Mouse (Mus musculus) embryonic facial prominence, embryonic 11.5 days (tissue): ENCODE results near the gene Man2a2. TPM values are rescaled to one million over a fixed set of nuclear protein-coding genes. Genes with fewer than 3 reads are reported as not detected.

Source experiments
- ATAC-seq: fragments of 200-750 bp; cut with Nextera tagmentation; replicated peaks from 2 replicates; pipeline ENCODE4 v1.8.0; 2017; ENCODE audit warnings: low read depth; ENCODE audit not compliant: insufficient number of reproducible peaks, low FRiP score, low TSS enrichment
- DNase-seq: peaks from one replicate; pipeline ENCODE4 v3.0.0-alpha.2; 2015; ENCODE audit warnings: low spot score
- H3K27ac ChIP-seq: fragments of 300-500 bp; sonication (generic); replicated peaks from 2 replicates; pipeline ENCODE4 v1.5.1; 2014; ENCODE audit warnings: mild to moderate bottlenecking, low read depth, low read length, control low read depth
- H3K27me3 ChIP-seq: fragments of 300-500 bp; sonication (generic); 2 replicates; pipeline ENCODE4 v1.6.1; 2014; ENCODE audit warnings: mild to moderate bottlenecking, low read length, moderate library complexity, mixed read lengths; ENCODE audit not compliant: control insufficient read depth, insufficient read depth
- H3K36me3 ChIP-seq: fragments of 300-500 bp; sonication (generic); replicated peaks from 2 replicates; pipeline ENCODE4 v1.6.1; 2014; ENCODE audit warnings: low read depth, mild to moderate bottlenecking, low read length, moderate library complexity, mixed read lengths; ENCODE audit not compliant: control insufficient read depth, insufficient read depth
- H3K4me1 ChIP-seq: fragments of 300-500 bp; sonication (generic); 2 replicates; pipeline ENCODE4 v1.6.1; 2014; ENCODE audit warnings: low read length, mixed read lengths; ENCODE audit not compliant: control insufficient read depth, insufficient read depth
- H3K4me2 ChIP-seq: fragments of 300-500 bp; sonication (generic); 2 replicates; pipeline ENCODE4 v1.6.1; 2014; ENCODE audit warnings: low read depth, mild to moderate bottlenecking, control low read depth, low read length, moderate library complexity
- H3K4me3 ChIP-seq: fragments of 300-500 bp; sonication (generic); 2 replicates; pipeline ENCODE4 v1.5.1; 2014; ENCODE audit warnings: low read depth, low read length, control low read depth
- H3K9ac ChIP-seq: fragments of 300-500 bp; sonication (generic); replicated peaks from 2 replicates; pipeline ENCODE4 v1.6.1; 2014; ENCODE audit warnings: mild to moderate bottlenecking, control low read depth, low read length
- H3K9me3 ChIP-seq: fragments of 300-500 bp; sonication (generic); replicated peaks from 2 replicates; pipeline ENCODE4 v1.6.1; 2016; ENCODE audit warnings: mild to moderate bottlenecking, low read length, inconsistent platforms, mixed read lengths; ENCODE audit not compliant: control insufficient read depth
- WGBS: fragments of 180-500 bp; shearing (Covaris S2); extraction: QIAGEN DNeasy Blood & Tissue Kit; methylation state at CpG from one replicate; pipeline ENCODE4 v1.1.7; 2014; 5-methylcytosine and 5-hydroxymethylcytosine counted together
- polyA plus RNA-seq: library from polyadenylated mRNA; unstranded; fragments of >200 nt; fragmentation: Nextera tagmentation; extraction: Ambion mirVana; gene quantifications from 2 replicates; pipeline ENCODE4 v1.2.1, GENCODE M21; 2014

Man2a2 gene
- polyA plus RNA-seq, 1 experiment from 2014 or later = 6.6 TPM

DNA sequence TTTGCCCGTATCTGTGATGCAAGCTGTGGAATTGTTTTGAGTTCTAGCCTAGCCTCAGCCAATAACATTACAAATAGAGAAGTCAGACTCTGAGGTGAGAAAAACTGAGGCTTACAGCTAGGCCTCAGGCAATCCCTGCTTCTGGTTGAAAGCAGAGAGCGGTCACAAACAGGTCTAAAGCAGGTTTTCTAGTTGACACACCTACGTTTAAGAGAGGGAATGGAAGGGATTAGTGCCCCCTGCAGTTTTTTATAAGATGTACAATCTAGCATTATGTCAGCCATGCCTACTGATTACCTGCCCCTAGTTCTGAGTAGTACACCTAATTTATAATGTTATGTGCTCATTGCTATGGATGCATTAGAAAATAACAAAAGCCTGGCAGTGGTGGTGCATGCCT, 63.4 kb downstream of the Man2a2 start:
- WGBS = 78% methylated on average over 3 of the region's 3 CpGs
- DNase-seq (no peak), ATAC-seq (no peak)
- Histone ChIP-seq H3K4me2 (no peak overlapping the region), H3K27ac (no peak overlapping the region), H3K36me3 (peaks cover 4% of the 10 kb centered on the region), H3K9me3 (no peaks in the 10 kb centered on the region), H3K4me3 (no peak overlapping the region), H3K9ac (no peak overlapping the region), H3K27me3 (no peaks in the 10 kb centered on the region), H3K4me1 (no peaks in the 10 kb centered on the region)

- no peak for ATAC-seq
- Histone ChIP-seq H3K27me3 (no peaks in the 10 kb centered on the region), H3K4me1 (no peaks in the 10 kb centered on the region), H3K4me3 (no peak overlapping the region), H3K9ac (no peak overlapping the region), H3K27ac (no peak overlapping the region), H3K9me3 (no peaks in the 10 kb centered on the region), H3K4me2 (no peak overlapping the region), H3K36me3 (peaks cover 14% of the 10 kb centered on the region)
- DNase-seq = no peak
- 80% methylated on average over 2 of the region's 2 CpGs for WGBS
These were observed 69.7 kb downstream of the Man2a2 start for GRCm38 (mm10) chr7:80301522-80301921.

DNA sequence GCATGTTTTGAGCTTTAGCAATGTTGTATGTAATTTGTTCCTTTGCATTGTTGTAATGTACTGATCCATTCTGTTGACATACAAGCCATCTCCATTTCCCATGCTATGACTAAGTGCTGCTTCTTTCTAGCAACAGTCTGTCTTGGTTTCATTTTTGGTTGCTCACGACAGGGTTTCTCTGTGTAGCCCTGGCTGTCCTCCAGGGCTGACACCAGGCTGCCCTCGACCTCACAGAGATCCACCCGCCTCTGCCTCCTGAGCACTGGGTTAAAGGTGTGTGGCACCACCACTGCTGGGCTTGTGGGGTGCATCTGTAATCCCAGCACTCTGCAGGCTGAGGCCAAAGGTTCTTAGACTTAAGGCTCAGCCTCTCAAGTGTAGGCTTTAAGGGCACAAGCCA, 71.6 kb downstream of the Man2a2 start:
- no peaks in the 10 kb centered on the region for H3K4me1 ChIP-seq
- no peaks in the 10 kb centered on the region for H3K27me3 ChIP-seq
- no peak overlapping the region for H3K4me3 ChIP-seq
- no peak overlapping the region for H3K27ac ChIP-seq
- DNase-seq (no peak), ATAC-seq (no peak)
- H3K9me3 ChIP-seq = no peaks in the 10 kb centered on the region
- no peak overlapping the region for H3K9ac ChIP-seq
- H3K36me3 ChIP-seq = peaks cover 11% of the 10 kb centered on the region
- WGBS = 91% methylated on average over 3 of the region's 3 CpGs
- H3K4me2 ChIP-seq = no peak overlapping the region

Other genes with a start within 250 kb of the Man2a2 start
- 6.9 and 7.7 TPM in 2 replicates for gene Sema4b, start 184.5 kb downstream of the Man2a2 start, polyA plus RNA-seq
- 53.7 and 59.5 TPM in 2 replicates for gene Cib1, start 138.6 kb downstream of the Man2a2 start, polyA plus RNA-seq
- gene Gdpgp1, start 138.5 kb downstream of the Man2a2 start, polyA plus RNA-seq = 2.2 and 3.9 TPM in 2 replicates
- gene Ttll13, start 125.0 kb downstream of the Man2a2 start, polyA plus RNA-seq = 0.13 and 0.35 TPM in 2 replicates
- gene Ngrn, start 110.2 kb downstream of the Man2a2 start, polyA plus RNA-seq = 50.2 and 53.4 TPM in 2 replicates
- gene Vps33b, start 101.7 kb downstream of the Man2a2 start, polyA plus RNA-seq = 7.7 and 10.1 TPM in 2 replicates
- 154 and 172 TPM in 2 replicates for gene Prc1, start 76.9 kb downstream of the Man2a2 start, polyA plus RNA-seq
- gene Rccd1, start 46.9 kb downstream of the Man2a2 start, polyA plus RNA-seq = 7.5 and 8.4 TPM in 2 replicates
- gene Unc45a, start 30.4 kb downstream of the Man2a2 start, polyA plus RNA-seq = 26.5 and 31.1 TPM in 2 replicates
- 25.7 and 28.4 TPM in 2 replicates for gene Hddc3, start 28.3 kb downstream of the Man2a2 start, polyA plus RNA-seq
- gene Fes, start 16.6 kb upstream of the Man2a2 start, polyA plus RNA-seq = 6.6 and 8.3 TPM in 2 replicates
- gene Furin, start 34.1 kb upstream of the Man2a2 start, polyA plus RNA-seq = 5.2 and 6.0 TPM in 2 replicates
- gene Blm, start 163.7 kb upstream of the Man2a2 start, polyA plus RNA-seq = 40.1 and 45.9 TPM in 2 replicates